Mouse (Mus musculus) urinary bladder, postnatal 36 days (tissue): Measurements from ENCODE around the gene Fbxl19.

Source experiments
- DNase-seq, 2 experiments: peaks; one replicate each; pipeline ENCODE4 v3.0.0; 2022; ENCODE audit warnings: low spot score in 2 of 2, mixed read lengths in 1 of 2

Gene Fbxl19

GRCm38 (mm10) chr7:127801010-127801621 lies 56.8 kb downstream of the Fbxl19 start:
- peak; percentile 31 to 33 for DNase-seq

GRCm38 (mm10) chr7:127802313-127802712 lies 58.0 kb downstream of the Fbxl19 start:
- no peak for DNase-seq

GRCm38 (mm10) chr7:127808821-127809220 lies 64.5 kb downstream of the Fbxl19 start:
- no peak for DNase-seq

GRCm38 (mm10) chr7:127809846-127810245 lies 65.5 kb downstream of the Fbxl19 start:
- no peak for DNase-seq

- no peak for DNase-seq
Measured at GRCm38 (mm10) chr7:127810650-127811049, 66.3 kb downstream of the Fbxl19 start.

GRCm38 (mm10) chr7:127811240-127811639 lies 66.9 kb downstream of the Fbxl19 start:
- no peak for DNase-seq

- no peak for DNase-seq
Measured at GRCm38 (mm10) chr7:127812292-127812691, 67.9 kb downstream of the Fbxl19 start.

- no peak for DNase-seq
Measured at GRCm38 (mm10) chr7:127813821-127814220, 69.5 kb downstream of the Fbxl19 start.

GRCm38 (mm10) chr7:127814241-127814921 lies 70.0 kb downstream of the Fbxl19 start:
- peak in 1 of 2 experiments; percentile 83 for DNase-seq

GRCm38 (mm10) chr7:127815116-127815665 lies 70.8 kb downstream of the Fbxl19 start:
- no peak for DNase-seq

- peak; percentile 25 to 73 for DNase-seq
Measured at GRCm38 (mm10) chr7:127815954-127816821, 71.8 kb downstream of the Fbxl19 start.

GRCm38 (mm10) chr7:127817053-127817452 lies 72.7 kb downstream of the Fbxl19 start:
- no peak for DNase-seq

GRCm38 (mm10) chr7:127817776-127818175 lies 73.4 kb downstream of the Fbxl19 start:
- DNase-seq: no peak
